Comparison of ENCODE assay signal across 18 mouse cellular contexts in genomic region chr4:111004719-111005479, GRCm38 (mm10).
DNase-seq lines count a peak whose midpoint lies in the region; ATAC-seq lines count a peak whose summit lies in the region.
"Had no signal": no experiment of that assay in that cellular context is flagged by ENCODE, and none has a peak within 500 bp of the region (broad histone marks: within the 10 kb centered on the region; RNA-seq: fewer than 3 reads in every experiment).

No protein-coding gene starts in this region.

- DNase-seq in embryo, embryonic 10.5 days (ENCODE audit: low spot score) = peak; percentile 10
- no peak for DNase-seq in embryo, embryonic 10 days (ENCODE audit: low spot score)
- no peak for DNase-seq in midbrain, embryonic 10.5 days (ENCODE audit: low spot score)
- DNase-seq in adrenal gland, adult 2 months = no peak
- no peak for DNase-seq in kidney, postnatal 14 days
- no peak for DNase-seq in layer of hippocampus, adult 18-20 months (ENCODE audit: low spot score in 2 of 2)
- DNase-seq: cerebellum, postnatal 14 days; gastrocnemius, adult 2 months; heart, adult 11 months; heart, postnatal 4 days; lung, embryonic 14.5 days; right cerebral cortex, postnatal 14 days had no signal

- no peak overlapping the region for H3K4me2 ChIP-seq in midbrain, embryonic 12.5 days (replicated peaks)
- no peak overlapping the region for H3K4me2 ChIP-seq in midbrain, embryonic 13.5 days (replicated peaks)
- H3K4me2 ChIP-seq: embryonic facial prominence, embryonic 15.5 days; lung, embryonic 14.5 days had no signal

- no peaks in the 10 kb centered on the region for H3K36me3 ChIP-seq in midbrain, embryonic 12.5 days
- H3K36me3 ChIP-seq in midbrain, embryonic 10.5 days = no peaks in the 10 kb centered on the region
- H3K36me3 ChIP-seq in midbrain, embryonic 13.5 days = no peaks in the 10 kb centered on the region
- H3K36me3 ChIP-seq: embryonic facial prominence, embryonic 15.5 days had no signal

- no peaks in the 10 kb centered on the region for H3K9me3 ChIP-seq in midbrain, embryonic 12.5 days
- no peaks in the 10 kb centered on the region for H3K9me3 ChIP-seq in midbrain, embryonic 10.5 days (replicated peaks)
- no peaks in the 10 kb centered on the region for H3K9me3 ChIP-seq in midbrain, embryonic 13.5 days
- H3K9me3 ChIP-seq: embryonic facial prominence, embryonic 15.5 days had no signal

- H3K27me3 ChIP-seq in midbrain, embryonic 12.5 days = no peaks in the 10 kb centered on the region
- no peaks in the 10 kb centered on the region for H3K27me3 ChIP-seq in midbrain, embryonic 10.5 days (ENCODE audit: low read depth, poor library complexity, severe bottlenecking)
- H3K27me3 ChIP-seq in midbrain, embryonic 13.5 days = no peaks in the 10 kb centered on the region
- H3K27me3 ChIP-seq: embryonic facial prominence, embryonic 15.5 days had no signal

- peak; percentile 54 for ATAC-seq in midbrain, embryonic 12.5 days (ENCODE audit: low FRiP score, low read depth)
- peak; percentile 77 for ATAC-seq in midbrain, embryonic 13.5 days
- ATAC-seq: intestine, postnatal 0 days had no signal

- no peak overlapping the region for H3K4me3 ChIP-seq in midbrain, embryonic 12.5 days
- no peak overlapping the region for H3K4me3 ChIP-seq in midbrain, embryonic 10.5 days
- H3K4me3 ChIP-seq in midbrain, embryonic 13.5 days (replicated peaks) = no peak overlapping the region
- H3K4me3 ChIP-seq: embryonic facial prominence, embryonic 15.5 days; gastrocnemius, adult 2 months; layer of hippocampus, adult 2 months had no signal

- 56% methylated on average over 1 of the region's 1 CpGs for WGBS in midbrain, embryonic 12.5 days
- 78% methylated on average over 1 of the region's 1 CpGs for WGBS in midbrain, embryonic 10.5 days
- 46% methylated on average over 1 of the region's 1 CpGs for WGBS in midbrain, embryonic 13.5 days

- H3K4me1 ChIP-seq in midbrain, embryonic 12.5 days = peaks cover 6% of the 10 kb centered on the region
- peaks cover 7% of the 10 kb centered on the region for H3K4me1 ChIP-seq in midbrain, embryonic 10.5 days
- H3K4me1 ChIP-seq in midbrain, embryonic 13.5 days (replicated peaks) = peaks cover 5% of the 10 kb centered on the region; the same call in 1 of the 2 replicates
- H3K4me1 ChIP-seq: embryonic facial prominence, embryonic 15.5 days had no signal

- H3K27ac ChIP-seq in midbrain, embryonic 12.5 days (replicated peaks) = 0 out of 2 replicates have a peak overlapping the region, but pooled peaks have one; percentile 4
- no peak overlapping the region for H3K27ac ChIP-seq in midbrain, embryonic 10.5 days (replicated peaks)
- H3K27ac ChIP-seq in midbrain, embryonic 13.5 days = 0 out of 2 replicates have a peak overlapping the region, but pooled peaks have one; percentile 6
- H3K27ac ChIP-seq: embryonic facial prominence, embryonic 15.5 days; gastrocnemius, adult 2 months; layer of hippocampus, adult 2 months; macrophage had no signal

- H3K9ac ChIP-seq in midbrain, embryonic 12.5 days (replicated peaks) = no peak overlapping the region
- no peak overlapping the region for H3K9ac ChIP-seq in midbrain, embryonic 13.5 days (replicated peaks)
- H3K9ac ChIP-seq: embryonic facial prominence, embryonic 15.5 days; lung, embryonic 14.5 days had no signal
